Mouse (Mus musculus): Measurements from ENCODE around the gene Rbm19. TPM values are rescaled to one million over a fixed set of nuclear protein-coding genes. Genes with fewer than 3 reads are reported as not detected.

Gene Rbm19
- polyA plus RNA-seq, 1 experiment from 2014 or later: 24.2 TPM

- Histone ChIP-seq H3K4me1 (ENCODE audit: control insufficient read depth, insufficient read depth, low read length) (no peaks in the 10 kb centered on the region), H3K27ac (replicated peaks; ENCODE audit: low read depth, low read length) (no peak overlapping the region), H3K9ac (ENCODE audit: low read length) (no peak overlapping the region), H3K4me3 (ENCODE audit: low read depth, low read length) (no peak overlapping the region), H3K36me3 (ENCODE audit: control insufficient read depth, insufficient read depth, low read length) (peaks cover 35% of the 10 kb centered on the region), H3K27me3 (ENCODE audit: control insufficient read depth, insufficient read depth, low read length) (no peaks in the 10 kb centered on the region), H3K9me3 (ENCODE audit: control insufficient read depth, low read length) (no peaks in the 10 kb centered on the region), H3K4me2 (ENCODE audit: low read depth, severe bottlenecking) (no peak overlapping the region)
- WGBS: 57% methylated on average over 10 of the region's 10 CpGs
- DNase-seq (ENCODE audit: low spot score) (peak; percentile 53), ATAC-seq (ENCODE audit: insufficient number of reproducible peaks, low FRiP score, low TSS enrichment, low read depth) (no peak)
Measured at GRCm38 (mm10) chr5:120127641-120128040, 11.4 kb downstream of the Rbm19 start.

GRCm38 (mm10) chr5:120128511-120128910 lies 12.2 kb downstream of the Rbm19 start:
- no peak for ATAC-seq (ENCODE audit: insufficient number of reproducible peaks, low FRiP score, low TSS enrichment, low read depth)
- no peak overlapping the region for H3K9ac ChIP-seq (ENCODE audit: low read length)
- H3K27ac ChIP-seq (replicated peaks; ENCODE audit: low read depth, low read length): no peak overlapping the region
- H3K9me3 ChIP-seq (ENCODE audit: control insufficient read depth, low read length): no peaks in the 10 kb centered on the region
- no peak overlapping the region for H3K4me2 ChIP-seq (ENCODE audit: low read depth, severe bottlenecking)
- H3K36me3 ChIP-seq (ENCODE audit: control insufficient read depth, insufficient read depth, low read length): peaks cover 31% of the 10 kb centered on the region
- no peak overlapping the region for H3K4me3 ChIP-seq (ENCODE audit: low read depth, low read length)
- H3K4me1 ChIP-seq (ENCODE audit: control insufficient read depth, insufficient read depth, low read length): no peaks in the 10 kb centered on the region
- no peak for DNase-seq (ENCODE audit: low spot score)
- WGBS: 93% methylated on average over 5 of the region's 5 CpGs
- no peaks in the 10 kb centered on the region for H3K27me3 ChIP-seq (ENCODE audit: control insufficient read depth, insufficient read depth, low read length)

GRCm38 (mm10) chr5:120129070-120129469 lies 12.8 kb downstream of the Rbm19 start:
- Histone ChIP-seq H3K4me2 (ENCODE audit: low read depth, severe bottlenecking) (no peak overlapping the region), H3K9ac (ENCODE audit: low read length) (no peak overlapping the region), H3K4me1 (ENCODE audit: control insufficient read depth, insufficient read depth, low read length) (no peaks in the 10 kb centered on the region), H3K27ac (replicated peaks; ENCODE audit: low read depth, low read length) (no peak overlapping the region), H3K27me3 (ENCODE audit: control insufficient read depth, insufficient read depth, low read length) (no peaks in the 10 kb centered on the region), H3K36me3 (ENCODE audit: control insufficient read depth, insufficient read depth, low read length) (peaks cover 30% of the 10 kb centered on the region), H3K9me3 (ENCODE audit: control insufficient read depth, low read length) (no peaks in the 10 kb centered on the region), H3K4me3 (ENCODE audit: low read depth, low read length) (no peak overlapping the region)
- DNase-seq (ENCODE audit: low spot score) (no peak), ATAC-seq (ENCODE audit: insufficient number of reproducible peaks, low FRiP score, low TSS enrichment, low read depth) (no peak)
- WGBS: 98% methylated on average over 7 of the region's 7 CpGs

DNA sequence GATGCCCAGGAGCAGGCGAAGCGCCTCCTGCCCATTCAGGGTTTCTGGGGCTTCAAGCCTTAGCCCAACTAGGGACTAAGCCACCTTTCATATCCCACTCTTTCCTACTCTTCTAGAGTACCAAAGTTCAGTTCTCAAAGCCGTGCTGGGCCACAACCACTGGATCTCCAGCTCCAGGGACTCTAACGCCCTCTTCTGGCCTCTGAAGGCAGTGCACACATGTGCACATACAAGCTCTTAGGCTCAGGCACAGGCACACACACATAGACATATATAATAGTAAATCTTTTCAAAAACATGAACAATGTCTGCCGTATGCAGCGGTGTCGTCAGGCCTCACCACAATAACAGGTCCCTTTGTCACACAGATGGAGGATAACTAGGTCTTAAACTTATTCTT lies 13.5 kb downstream of the Rbm19 start:
- DNase-seq (ENCODE audit: low spot score): no peak
- whole genome bisulfite sequencing: 94% methylated on average over 7 of the region's 7 CpGs
- H3K36me3 ChIP-seq (ENCODE audit: control insufficient read depth, insufficient read depth, low read length): peaks cover 29% of the 10 kb centered on the region
- no peak for ATAC-seq (ENCODE audit: insufficient number of reproducible peaks, low FRiP score, low TSS enrichment, low read depth)
- no peaks in the 10 kb centered on the region for H3K4me1 ChIP-seq (ENCODE audit: control insufficient read depth, insufficient read depth, low read length)
- H3K4me3 ChIP-seq (ENCODE audit: low read depth, low read length): no peak overlapping the region
- H3K27ac ChIP-seq (replicated peaks; ENCODE audit: low read depth, low read length): no peak overlapping the region
- no peaks in the 10 kb centered on the region for H3K27me3 ChIP-seq (ENCODE audit: control insufficient read depth, insufficient read depth, low read length)
- no peak overlapping the region for H3K9ac ChIP-seq (ENCODE audit: low read length)
- H3K4me2 ChIP-seq (ENCODE audit: low read depth, severe bottlenecking): no peak overlapping the region
- H3K9me3 ChIP-seq (ENCODE audit: control insufficient read depth, low read length): no peaks in the 10 kb centered on the region

DNA sequence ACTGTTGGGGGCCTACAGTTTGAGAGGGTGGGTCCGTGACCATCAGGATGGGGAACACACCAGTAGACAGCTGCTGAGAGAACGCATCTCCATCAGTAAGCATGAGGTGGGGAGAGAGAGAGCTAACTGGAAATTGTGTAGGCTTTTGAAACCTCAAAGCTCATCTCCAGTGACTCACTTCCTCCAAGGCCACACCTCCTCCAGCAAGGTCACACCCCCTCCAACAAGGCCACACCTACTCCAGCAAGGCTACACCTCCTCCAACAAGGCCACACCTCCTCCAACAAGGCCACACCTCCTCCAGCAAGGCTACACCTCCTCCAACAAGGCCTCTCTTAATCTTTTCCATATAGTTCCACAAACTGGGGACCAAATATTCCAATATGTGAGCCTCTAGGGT lies 13.9 kb downstream of the Rbm19 start:
- DNase-seq (ENCODE audit: low spot score): no peak
- Histone ChIP-seq H3K4me1 (ENCODE audit: control insufficient read depth, insufficient read depth, low read length) (no peaks in the 10 kb centered on the region), H3K27ac (replicated peaks; ENCODE audit: low read depth, low read length) (no peak overlapping the region), H3K27me3 (ENCODE audit: control insufficient read depth, insufficient read depth, low read length) (no peaks in the 10 kb centered on the region), H3K9me3 (ENCODE audit: control insufficient read depth, low read length) (no peaks in the 10 kb centered on the region), H3K36me3 (ENCODE audit: control insufficient read depth, insufficient read depth, low read length) (peaks cover 27% of the 10 kb centered on the region), H3K4me3 (ENCODE audit: low read depth, low read length) (no peak overlapping the region), H3K4me2 (ENCODE audit: low read depth, severe bottlenecking) (no peak overlapping the region), H3K9ac (ENCODE audit: low read length) (no peak overlapping the region)
- 91% methylated on average over 2 of the region's 2 CpGs for WGBS
- no peak for ATAC-seq (ENCODE audit: insufficient number of reproducible peaks, low FRiP score, low TSS enrichment, low read depth)

GRCm38 (mm10) chr5:120131600-120131999 lies 15.3 kb downstream of the Rbm19 start:
- DNase-seq (ENCODE audit: low spot score) (peak; percentile 61), ATAC-seq (ENCODE audit: insufficient number of reproducible peaks, low FRiP score, low TSS enrichment, low read depth) (no peak)
- Histone ChIP-seq H3K36me3 (ENCODE audit: control insufficient read depth, insufficient read depth, low read length) (peaks cover 26% of the 10 kb centered on the region), H3K9ac (ENCODE audit: low read length) (no peak overlapping the region), H3K4me1 (ENCODE audit: control insufficient read depth, insufficient read depth, low read length) (no peaks in the 10 kb centered on the region), H3K27ac (replicated peaks; ENCODE audit: low read depth, low read length) (no peak overlapping the region), H3K4me3 (ENCODE audit: low read depth, low read length) (no peak overlapping the region), H3K27me3 (ENCODE audit: control insufficient read depth, insufficient read depth, low read length) (no peaks in the 10 kb centered on the region), H3K4me2 (ENCODE audit: low read depth, severe bottlenecking) (no peak overlapping the region), H3K9me3 (ENCODE audit: control insufficient read depth, low read length) (no peaks in the 10 kb centered on the region)
- 66% methylated on average over 5 of the region's 5 CpGs for WGBS

DNA sequence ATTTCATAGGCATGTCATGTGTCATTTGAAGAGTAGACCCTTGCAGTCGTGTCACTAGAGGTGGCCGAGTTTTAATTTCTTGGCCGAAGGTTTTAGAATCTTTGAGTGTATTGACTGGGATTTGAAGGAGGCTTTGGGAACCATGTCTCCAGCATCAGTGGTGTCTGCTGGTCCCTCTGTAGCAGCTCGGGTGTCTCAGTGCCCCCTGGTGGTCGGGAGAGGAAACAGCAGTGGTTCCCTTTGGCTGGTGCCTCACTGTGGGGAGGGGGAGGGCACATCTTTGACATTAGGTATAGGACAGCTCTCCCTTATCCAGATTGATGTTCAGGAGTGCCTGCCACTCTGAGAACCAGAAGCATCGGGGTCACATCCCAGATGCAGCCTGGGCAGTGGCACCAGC lies 17.7 kb downstream of the Rbm19 start:
- Histone ChIP-seq H3K27ac (replicated peaks; ENCODE audit: low read depth, low read length) (no peak overlapping the region), H3K4me3 (ENCODE audit: low read depth, low read length) (no peak overlapping the region), H3K36me3 (ENCODE audit: control insufficient read depth, insufficient read depth, low read length) (peaks cover 18% of the 10 kb centered on the region), H3K9ac (ENCODE audit: low read length) (no peak overlapping the region), H3K4me1 (ENCODE audit: control insufficient read depth, insufficient read depth, low read length) (no peaks in the 10 kb centered on the region), H3K9me3 (ENCODE audit: control insufficient read depth, low read length) (no peaks in the 10 kb centered on the region), H3K4me2 (ENCODE audit: low read depth, severe bottlenecking) (no peak overlapping the region), H3K27me3 (ENCODE audit: control insufficient read depth, insufficient read depth, low read length) (no peaks in the 10 kb centered on the region)
- ATAC-seq (ENCODE audit: insufficient number of reproducible peaks, low FRiP score, low TSS enrichment, low read depth) (no peak), DNase-seq (ENCODE audit: low spot score) (peak; percentile 72)
- 38% methylated on average over 6 of the region's 6 CpGs for WGBS

DNA sequence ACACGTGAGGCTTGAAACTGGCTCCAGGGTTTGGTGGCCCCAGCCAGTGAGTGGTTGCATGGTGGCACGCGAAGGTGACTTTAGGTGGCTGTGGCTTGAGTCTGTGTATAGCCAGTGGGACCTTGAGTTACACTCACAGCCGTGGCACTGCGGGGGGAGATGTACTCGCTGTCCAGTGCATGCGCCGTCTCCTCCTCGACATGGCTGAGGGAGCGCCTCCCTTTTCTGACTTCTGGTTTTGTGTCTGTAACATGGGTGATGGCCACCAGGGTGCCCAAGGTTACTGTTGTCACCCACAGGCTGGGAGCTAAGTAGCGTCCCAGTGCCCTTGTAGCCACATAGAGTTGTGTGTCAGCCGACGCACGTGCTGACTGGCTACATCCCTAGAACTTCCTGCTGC lies 19.1 kb downstream of the Rbm19 start:
- H3K9me3 ChIP-seq (ENCODE audit: control insufficient read depth, low read length): no peaks in the 10 kb centered on the region
- peaks cover 15% of the 10 kb centered on the region for H3K36me3 ChIP-seq (ENCODE audit: control insufficient read depth, insufficient read depth, low read length)
- DNase-seq (ENCODE audit: low spot score) (no peak), ATAC-seq (ENCODE audit: insufficient number of reproducible peaks, low FRiP score, low TSS enrichment, low read depth) (no peak)
- no peaks in the 10 kb centered on the region for H3K4me1 ChIP-seq (ENCODE audit: control insufficient read depth, insufficient read depth, low read length)
- H3K4me2 ChIP-seq (ENCODE audit: low read depth, severe bottlenecking): no peak overlapping the region
- no peak overlapping the region for H3K27ac ChIP-seq (replicated peaks; ENCODE audit: low read depth, low read length)
- no peaks in the 10 kb centered on the region for H3K27me3 ChIP-seq (ENCODE audit: control insufficient read depth, insufficient read depth, low read length)
- 95% methylated on average over 14 of the region's 14 CpGs for WGBS
- H3K4me3 ChIP-seq (ENCODE audit: low read depth, low read length): no peak overlapping the region
- no peak overlapping the region for H3K9ac ChIP-seq (ENCODE audit: low read length)

DNA sequence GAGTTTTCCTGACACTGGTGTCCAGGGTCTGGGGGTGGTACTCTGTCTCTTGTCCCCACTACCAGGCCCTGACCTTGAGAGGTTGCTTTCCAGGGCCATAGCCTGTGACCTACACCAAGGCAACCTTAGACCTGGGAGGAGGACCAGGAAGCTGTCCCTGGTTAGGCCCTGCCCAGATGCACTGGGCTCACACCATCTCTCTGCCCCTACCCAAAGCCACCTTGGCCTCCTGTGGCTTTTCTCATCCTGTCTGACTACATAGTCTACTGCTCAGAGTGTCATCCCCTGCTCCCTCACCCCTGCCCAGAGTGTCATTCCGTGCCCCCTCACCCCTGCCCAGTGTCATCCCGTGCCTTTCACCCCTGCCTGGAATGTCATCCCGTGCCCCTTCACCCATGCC lies 19.6 kb downstream of the Rbm19 start:
- H3K4me2 ChIP-seq (ENCODE audit: low read depth, severe bottlenecking): no peak overlapping the region
- H3K4me3 ChIP-seq (ENCODE audit: low read depth, low read length): no peak overlapping the region
- H3K27me3 ChIP-seq (ENCODE audit: control insufficient read depth, insufficient read depth, low read length): no peaks in the 10 kb centered on the region
- DNase-seq (ENCODE audit: low spot score): no peak
- no peak overlapping the region for H3K27ac ChIP-seq (replicated peaks; ENCODE audit: low read depth, low read length)
- H3K9ac ChIP-seq (ENCODE audit: low read length): no peak overlapping the region
- peaks cover 15% of the 10 kb centered on the region for H3K36me3 ChIP-seq (ENCODE audit: control insufficient read depth, insufficient read depth, low read length)
- ATAC-seq (ENCODE audit: insufficient number of reproducible peaks, low FRiP score, low TSS enrichment, low read depth): no peak
- H3K9me3 ChIP-seq (ENCODE audit: control insufficient read depth, low read length): no peaks in the 10 kb centered on the region
- no peaks in the 10 kb centered on the region for H3K4me1 ChIP-seq (ENCODE audit: control insufficient read depth, insufficient read depth, low read length)
- WGBS: 82% methylated on average over 3 of the region's 3 CpGs
